Mouse (Mus musculus): ENCODE measurements around the gene Atp6ap2. TPM values are rescaled to one million over a fixed set of nuclear protein-coding genes. Genes with fewer than 3 reads are reported as not detected.

The Atp6ap2 gene
- polyA plus RNA-seq (2012; rRNA removed): 18.6 and 23.2 TPM in 2 replicates

DNA sequence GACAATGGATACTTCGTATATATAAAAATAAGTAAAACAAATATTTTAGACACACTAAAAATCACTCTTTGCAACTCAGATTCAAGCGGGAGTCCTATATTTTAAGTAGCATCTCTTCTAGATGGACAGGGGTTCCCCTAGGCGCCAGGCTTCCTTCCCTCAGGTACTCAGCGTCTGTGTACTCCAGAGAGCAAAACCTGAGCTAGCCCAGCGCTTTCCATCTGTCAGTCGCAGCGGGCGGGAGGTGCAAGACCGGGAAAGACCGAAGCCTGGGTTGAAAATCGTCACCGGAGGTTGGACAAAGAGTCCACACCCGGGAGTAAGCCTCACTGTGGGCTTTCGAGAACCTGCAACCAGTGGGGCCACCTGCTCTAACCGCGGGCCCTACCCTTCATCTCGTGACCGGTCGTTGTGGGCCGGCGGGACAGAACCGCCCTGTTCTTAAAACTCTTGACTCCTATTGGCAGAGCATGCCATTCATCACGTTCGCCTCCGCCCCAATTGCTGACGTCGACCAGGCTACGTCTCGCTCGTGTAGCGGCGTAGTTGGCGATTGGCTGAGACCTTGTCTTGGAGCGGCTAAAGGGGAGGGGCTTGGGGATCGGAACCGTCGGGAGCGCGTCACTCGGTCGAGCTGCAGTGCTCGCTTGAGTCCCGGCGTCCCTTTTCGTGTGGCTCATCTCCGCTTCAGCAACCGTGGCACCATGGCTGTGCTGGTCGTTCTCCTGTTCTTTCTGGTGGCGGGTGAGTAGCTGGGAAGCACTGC, at the start of gene Atp6ap2:
Atp6ap2 (plus strand) TSS at position 610 of the 766 bp plus-strand sequence.

Other genes starting within 250 kb of the Atp6ap2 start
- 7.3 and 8.5 TPM in 2 replicates for gene 1810030O07Rik, start 85.9 kb downstream of the Atp6ap2 start, polyA plus RNA-seq (2012; rRNA removed)
- gene Med14, start 174.3 kb downstream of the Atp6ap2 start, polyA plus RNA-seq (2012; rRNA removed): 7.3 and 8.8 TPM in 2 replicates